Mouse (Mus musculus) monocyte, adult 5-6 weeks (primary cell): ENCODE results near the gene Efemp2. TPM values are rescaled to one million over a fixed set of nuclear protein-coding genes. Genes with fewer than 3 reads are reported as not detected.
A peak's percentile ranks its signal among the peaks of the same experiment; 100 is the strongest.
"Not testable (repeated sequence)": the region's sequence is repeated elsewhere in the genome, so short reads cannot be mapped to it uniquely, and the experiment has no call there.

Source experiments
- ATAC-seq: fragments of 153-309, 156-312 bp; replicated peaks from 2 replicates; pipeline ENCODE4 v1.8.0; 2017; ENCODE audit warnings: mild to moderate bottlenecking; ENCODE audit not compliant: low TSS enrichment, insufficient number of reproducible peaks, severe bottlenecking, poor library complexity, low FRiP score
- total RNA-seq: library from RNA; stranded (forward); fragments of 200-1000, 200-491, 200-594 nt; gene quantifications from 3 replicates; pipeline ENCODE4 v1.2.3, GENCODE M21; 2017

Efemp2 gene
- total RNA-seq, 1 experiment from 2014 or later = 5.9 TPM

DNA sequence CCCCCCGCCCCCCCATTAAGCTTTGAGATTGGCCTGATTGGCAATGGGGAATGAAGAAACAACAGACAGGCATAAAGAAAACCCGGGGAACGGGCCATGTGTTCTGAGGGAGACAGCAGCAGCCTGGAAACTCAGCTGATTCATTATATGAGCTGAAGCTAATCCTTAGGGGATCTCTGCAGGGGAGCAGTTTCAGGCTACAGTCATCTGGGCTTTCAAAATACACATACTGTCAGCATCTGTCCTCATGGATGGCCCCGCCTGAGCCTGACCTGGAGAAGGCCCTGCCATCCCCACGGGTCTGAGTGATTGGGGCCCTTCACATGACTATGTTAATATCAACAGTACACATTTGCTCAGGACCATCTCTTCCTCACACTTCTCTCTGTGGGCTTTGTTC lies 1.9 kb upstream of the Efemp2 start:
- ATAC-seq = no peak

GRCm38 (mm10) chr19:5472857-5473256 lies 897 bp upstream of the Efemp2 start:
- no peak for ATAC-seq

DNA sequence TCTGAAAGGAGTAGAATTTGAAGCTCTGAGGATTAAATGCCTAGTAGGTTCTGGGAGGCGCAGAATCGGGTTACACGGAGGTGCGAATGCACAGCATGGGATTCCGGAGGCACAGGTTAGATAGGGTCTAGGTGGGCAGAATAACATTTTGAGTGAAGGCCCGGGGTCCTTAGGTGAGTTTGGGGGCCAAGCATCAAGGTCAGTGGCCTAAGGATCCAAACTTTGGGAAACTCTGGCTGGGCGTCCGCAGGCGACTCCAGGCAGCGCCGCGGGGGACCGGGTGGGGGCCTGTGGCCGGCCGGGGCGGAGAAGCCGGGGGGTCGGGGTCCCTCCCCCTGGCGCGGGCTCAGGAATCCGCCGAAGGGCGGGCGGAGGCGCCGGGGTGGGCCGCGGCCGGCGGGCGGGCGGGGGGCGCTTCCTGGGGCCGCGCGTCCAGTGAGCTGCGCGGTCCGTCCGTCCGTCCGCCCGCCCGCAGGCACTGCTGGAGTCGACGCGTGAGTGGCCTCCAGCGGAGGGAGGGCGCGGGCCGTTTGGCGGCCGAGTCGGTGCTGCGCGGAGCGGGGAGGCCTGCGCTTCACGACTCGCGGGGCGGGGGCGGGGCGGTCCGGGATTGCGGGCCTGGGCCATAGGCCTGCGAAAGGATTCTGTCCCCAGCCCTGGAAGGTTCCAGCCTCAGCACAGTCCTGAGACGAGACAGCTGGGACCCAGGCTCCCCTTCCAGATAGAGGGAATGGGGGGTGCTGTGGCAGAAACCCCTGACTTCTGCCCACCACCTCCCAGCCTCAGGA lies 721 bp downstream of the Efemp2 start:
- no peak for ATAC-seq

DNA sequence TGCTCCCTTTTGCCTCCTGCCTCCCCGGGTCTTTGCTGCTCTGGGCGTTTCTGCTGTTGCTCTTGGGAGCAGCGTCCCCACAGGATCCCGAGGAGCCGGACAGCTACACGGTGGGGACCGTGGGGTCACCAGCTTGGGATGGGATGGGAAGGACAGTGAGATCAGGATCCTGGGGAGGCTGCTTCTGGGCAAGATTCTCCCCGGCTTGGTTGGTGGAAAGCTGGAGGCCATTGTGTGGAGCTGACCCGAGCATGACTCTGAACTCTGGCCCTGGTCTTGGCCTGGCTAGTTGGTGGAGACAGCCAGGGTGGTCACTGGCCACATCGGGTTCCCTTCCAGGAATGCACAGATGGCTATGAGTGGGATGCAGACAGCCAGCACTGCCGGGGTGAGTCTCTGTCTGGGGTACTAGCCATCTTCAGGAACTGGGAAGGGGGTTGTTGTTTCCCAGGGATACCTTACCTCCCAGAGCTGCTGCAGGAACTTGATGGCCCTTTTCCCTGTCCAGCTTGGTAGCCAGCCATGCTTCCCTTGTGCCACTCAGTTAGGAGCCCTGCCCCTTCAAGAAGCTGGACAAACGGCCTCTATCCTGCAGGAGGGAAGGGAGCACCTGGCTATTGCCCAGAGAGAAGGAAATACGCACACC lies 1.4 kb downstream of the Efemp2 start:
- ATAC-seq = no peak

GRCm38 (mm10) chr19:5477004-5477667 lies 3.4 kb downstream of the Efemp2 start:
- no peak for ATAC-seq

DNA sequence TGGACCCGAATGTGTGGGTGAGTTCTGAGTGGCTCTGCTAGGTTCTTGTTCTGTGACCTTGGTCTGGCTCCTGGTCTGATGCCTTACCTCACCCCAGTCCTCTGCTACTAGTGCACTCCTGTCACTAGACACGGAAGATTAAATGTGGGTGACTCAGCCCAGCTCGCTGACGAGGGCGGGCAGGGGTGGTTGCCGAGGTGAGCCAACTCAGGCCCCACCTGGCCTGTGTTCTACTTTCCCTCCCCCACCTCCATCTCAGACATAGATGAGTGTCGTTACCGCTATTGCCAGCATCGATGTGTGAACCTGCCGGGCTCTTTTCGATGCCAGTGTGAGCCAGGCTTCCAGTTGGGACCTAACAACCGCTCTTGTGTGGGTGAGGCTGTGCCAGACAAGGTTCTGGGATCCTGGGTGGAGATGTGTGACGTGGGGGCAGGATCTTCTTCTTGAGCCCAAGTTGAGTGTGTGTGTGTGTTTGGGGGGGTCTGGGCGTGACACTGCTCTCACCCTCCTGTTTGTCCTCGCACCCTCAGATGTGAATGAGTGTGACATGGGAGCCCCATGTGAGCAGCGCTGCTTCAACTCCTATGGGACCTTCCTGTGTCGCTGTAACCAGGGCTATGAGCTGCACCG lies 4.0 kb downstream of the Efemp2 start:
- no peak for ATAC-seq

- ATAC-seq = no peak
Measured at GRCm38 (mm10) chr19:5480016-5480415, 6.3 kb downstream of the Efemp2 start.

- ATAC-seq = no peak
Measured at GRCm38 (mm10) chr19:5481398-5481797, 7.6 kb downstream of the Efemp2 start.

DNA sequence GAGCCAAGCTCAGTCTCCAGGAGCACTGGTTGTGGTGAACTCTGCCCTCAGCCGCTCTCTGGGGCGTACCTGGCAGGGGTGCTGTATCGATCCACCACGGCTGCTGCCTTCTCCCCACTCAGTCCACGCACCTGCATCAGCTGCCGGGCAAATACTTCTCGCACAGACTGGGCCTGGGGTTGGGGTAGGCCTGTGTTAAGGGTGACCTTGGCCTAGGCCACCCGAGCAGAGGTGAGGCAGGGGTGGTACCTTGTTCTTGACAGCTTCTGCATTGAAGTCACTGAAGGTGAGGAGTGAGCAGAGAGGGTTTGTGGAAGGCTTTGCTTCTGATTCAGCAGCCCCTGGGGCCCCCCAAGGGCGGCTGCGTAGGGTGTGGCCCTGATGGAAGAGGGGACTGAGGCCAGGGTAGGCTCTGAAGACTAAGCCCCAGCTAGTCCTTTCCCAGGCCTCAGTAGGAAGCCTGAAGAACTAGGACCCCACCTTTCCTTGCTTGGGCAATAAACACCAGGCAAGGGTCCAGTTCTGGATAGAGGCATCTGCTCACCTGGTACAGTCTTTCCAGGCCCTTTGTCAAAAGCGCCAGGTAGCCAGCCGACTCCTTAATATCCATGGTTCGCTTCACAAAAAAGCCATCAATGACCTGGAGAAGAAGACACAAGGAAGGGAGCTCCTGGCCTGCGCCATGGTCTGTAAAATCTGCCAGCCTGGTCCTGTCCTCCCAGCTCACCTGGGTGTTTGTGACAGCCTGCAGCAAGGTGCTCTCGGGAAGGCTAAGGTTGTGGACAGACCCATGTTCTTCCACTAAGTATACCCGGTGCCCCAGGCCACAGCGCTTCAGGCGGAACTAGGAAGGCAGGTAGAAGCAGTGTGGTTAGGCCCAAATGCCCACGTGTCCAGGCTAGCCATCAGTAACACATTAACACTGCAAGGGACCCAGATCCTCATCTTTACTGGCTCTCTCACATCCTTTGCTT lies 9.9 kb downstream of the Efemp2 start:
- ATAC-seq = no peak

- ATAC-seq = no peak
Measured at GRCm38 (mm10) chr19:5484496-5484895, 10.7 kb downstream of the Efemp2 start.

DNA sequence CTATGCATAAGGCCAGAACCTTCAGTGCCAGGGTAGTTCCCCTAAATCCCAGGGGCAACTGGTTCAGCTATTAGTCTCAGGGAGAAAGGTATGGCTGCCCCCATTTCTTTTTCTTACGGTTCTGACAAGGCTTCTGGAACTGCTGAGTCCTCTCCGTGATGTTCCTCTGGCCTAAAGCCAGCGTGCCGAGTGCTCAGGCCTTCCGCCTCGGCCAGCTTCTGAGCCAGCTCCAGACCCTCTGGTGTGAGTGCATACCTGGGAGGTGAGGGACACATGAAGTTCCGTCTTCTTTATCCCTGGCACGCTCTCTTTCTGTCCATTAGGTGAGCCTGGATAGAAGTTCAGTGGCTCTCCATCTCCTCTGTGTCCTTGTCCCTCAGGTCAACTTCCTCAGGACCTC lies 11.6 kb downstream of the Efemp2 start:
- ATAC-seq = no peak

GRCm38 (mm10) chr19:5485821-5486220 lies 12.1 kb downstream of the Efemp2 start:
- ATAC-seq = no peak

DNA sequence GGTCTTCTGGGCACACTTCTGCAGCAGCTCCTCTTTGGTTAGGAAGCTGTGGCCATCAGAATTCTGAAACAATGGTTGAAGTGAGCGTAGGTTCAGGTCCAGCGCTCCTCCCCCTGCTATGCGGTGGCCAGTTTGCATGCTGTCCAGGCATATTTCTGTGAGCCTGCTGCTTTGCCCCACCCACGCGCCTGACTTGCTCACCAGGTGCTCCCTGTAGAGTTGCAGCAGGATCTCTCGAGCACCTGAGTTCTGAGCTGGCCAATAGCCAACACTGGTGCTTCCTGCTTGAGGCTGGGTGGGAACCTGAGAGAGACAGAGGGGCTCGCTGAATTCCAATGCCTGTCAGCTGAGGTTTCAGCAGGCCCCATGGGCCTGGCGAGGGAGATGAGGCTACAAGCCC lies 12.5 kb downstream of the Efemp2 start:
- ATAC-seq = no peak

DNA sequence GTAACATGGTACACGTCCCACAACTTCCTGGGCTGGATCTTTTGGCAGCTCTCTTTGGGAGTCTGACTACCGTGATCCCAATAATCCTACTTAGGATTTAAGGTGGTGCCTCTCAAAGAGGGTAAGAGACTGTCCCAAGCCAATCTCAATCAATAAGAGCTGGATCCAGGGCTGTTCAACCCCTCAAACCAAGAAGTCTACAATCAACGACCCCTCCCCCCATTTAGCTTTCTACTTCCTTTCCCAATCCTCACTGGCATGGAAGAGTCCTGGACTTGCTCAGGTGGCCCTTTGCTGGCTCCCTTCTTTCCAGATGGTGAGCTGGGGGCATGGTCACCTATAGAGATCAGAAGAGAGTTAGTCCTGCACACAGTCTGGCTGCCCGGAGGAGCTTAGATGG lies 13.0 kb downstream of the Efemp2 start:
- ATAC-seq = no peak

- peak; percentile 19 for ATAC-seq
Measured at GRCm38 (mm10) chr19:5487768-5488550, 14.2 kb downstream of the Efemp2 start, which contains the start of gene Mus81. TSS of gene Mus81 (minus strand) at chr19:5488402.

DNA sequence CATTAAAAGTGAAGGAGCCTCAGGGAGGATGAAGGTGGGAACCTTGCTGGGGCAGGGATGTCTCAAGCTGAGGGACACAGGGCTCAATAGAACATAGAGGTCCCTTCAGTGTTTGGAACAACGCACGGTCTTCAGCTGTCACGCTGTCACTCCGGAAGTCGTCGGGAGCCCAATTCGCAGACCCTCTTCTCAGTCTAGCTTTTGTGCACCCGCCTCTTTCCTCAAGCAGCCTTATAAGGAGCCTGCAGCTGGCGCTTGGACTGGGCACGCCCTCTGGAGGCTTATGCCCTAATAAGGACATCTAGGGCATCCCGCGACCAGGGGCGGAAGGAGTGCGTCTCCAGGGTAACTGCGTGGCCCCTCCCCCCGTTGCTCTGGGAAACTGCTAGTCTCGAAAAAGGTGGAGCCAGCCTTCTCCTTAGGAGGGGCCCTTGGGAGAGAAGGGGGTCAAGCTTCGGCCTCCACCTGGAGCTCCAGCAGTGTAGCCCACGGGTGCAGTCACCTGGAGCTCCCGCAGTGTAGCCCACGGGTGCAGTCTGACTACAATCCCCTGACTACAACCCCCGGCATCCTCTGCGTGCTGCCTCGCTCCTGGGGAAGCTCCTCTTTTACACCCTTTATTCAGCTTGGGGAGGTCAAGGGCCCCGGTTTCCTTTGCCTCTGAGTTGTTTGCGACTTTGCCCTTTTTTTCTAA lies 15.3 kb downstream of the Efemp2 start:
- peak; percentile 55 for ATAC-seq

- ATAC-seq = not testable (repeated sequence)
Measured at GRCm38 (mm10) chr19:5489721-5490120, 16.0 kb downstream of the Efemp2 start.
